Mouse (Mus musculus): ENCODE data around the gene Tmub1. TPM values are rescaled to one million over a fixed set of nuclear protein-coding genes. Genes with fewer than 3 reads are reported as not detected.
A peak's percentile ranks its signal among the peaks of the same experiment; 100 is the strongest.

Gene Tmub1
- polyA plus RNA-seq (2014; fragmentation: Nextera tagmentation; extraction: Ambion mirVana) = 23.8 and 25.7 TPM in 2 replicates

- Histone ChIP-seq H3K27me3 (ENCODE audit: control insufficient read depth, insufficient read depth, low read length) (no peaks in the 10 kb centered on the region), H3K4me2 (replicated peaks; ENCODE audit: low read depth, low read length) (peak within 1 kb of the TSS; percentile 67), H3K4me1 (ENCODE audit: control insufficient read depth, insufficient read depth, low read length) (peaks cover 20% of the 10 kb centered on the region), H3K9ac (ENCODE audit: low read depth, low read length) (peak within 1 kb of the TSS; percentile 62), H3K36me3 (ENCODE audit: control insufficient read depth, insufficient read depth, low read length) (peaks cover 9% of the 10 kb centered on the region; the same call in 1 of the 2 replicates), H3K9me3 (ENCODE audit: control insufficient read depth, low read length) (no peaks in the 10 kb centered on the region), H3K27ac (ENCODE audit: low read depth, low read length) (no peak within 1 kb of the TSS), H3K4me3 (ENCODE audit: low read length) (peak within 1 kb of the TSS; percentile 66)
- peak; percentile 61 for ATAC-seq (ENCODE audit: low FRiP score, low TSS enrichment)
- WGBS = 2% methylated on average over 34 of the region's 34 CpGs
Observed at GRCm38 (mm10) chr5:24447624-24448298, at the start of gene Tmub1. Gene Tmub1, minus strand, starts transcription at chr5:24447854.

GRCm38 (mm10) chr5:24496756-24497155, 49.1 kb upstream of the Tmub1 start:
- WGBS = 67% methylated on average over 6 of the region's 6 CpGs
- Histone ChIP-seq H3K4me1 (ENCODE audit: control insufficient read depth, insufficient read depth, low read length) (peaks cover 2% of the 10 kb centered on the region; the same call in 1 of the 2 replicates), H3K27ac (ENCODE audit: low read depth, low read length) (no peak overlapping the region), H3K36me3 (ENCODE audit: control insufficient read depth, insufficient read depth, low read length) (peaks cover 79% of the 10 kb centered on the region), H3K4me3 (ENCODE audit: low read length) (no peak overlapping the region), H3K27me3 (ENCODE audit: control insufficient read depth, insufficient read depth, low read length) (no peaks in the 10 kb centered on the region), H3K9me3 (ENCODE audit: control insufficient read depth, low read length) (no peaks in the 10 kb centered on the region), H3K4me2 (replicated peaks; ENCODE audit: low read depth, low read length) (no peak overlapping the region), H3K9ac (ENCODE audit: low read depth, low read length) (no peak overlapping the region)
- no peak for ATAC-seq (ENCODE audit: low FRiP score, low TSS enrichment)

- H3K27me3 ChIP-seq (ENCODE audit: control insufficient read depth, insufficient read depth, low read length) = no peaks in the 10 kb centered on the region
- no peak overlapping the region for H3K9ac ChIP-seq (ENCODE audit: low read depth, low read length)
- no peak overlapping the region for H3K4me3 ChIP-seq (ENCODE audit: low read length)
- peaks cover 78% of the 10 kb centered on the region for H3K36me3 ChIP-seq (ENCODE audit: control insufficient read depth, insufficient read depth, low read length)
- no peak overlapping the region for H3K27ac ChIP-seq (ENCODE audit: low read depth, low read length)
- peaks cover 2% of the 10 kb centered on the region; the same call in 1 of the 2 replicates for H3K4me1 ChIP-seq (ENCODE audit: control insufficient read depth, insufficient read depth, low read length)
- H3K4me2 ChIP-seq (replicated peaks; ENCODE audit: low read depth, low read length) = no peak overlapping the region
- WGBS = 92% methylated on average over 15 of the region's 15 CpGs
- no peak for ATAC-seq (ENCODE audit: low FRiP score, low TSS enrichment)
- H3K9me3 ChIP-seq (ENCODE audit: control insufficient read depth, low read length) = no peaks in the 10 kb centered on the region
Observed at GRCm38 (mm10) chr5:24495019-24495418, 47.4 kb upstream of the Tmub1 start.

- Histone ChIP-seq H3K4me3 (ENCODE audit: low read length) (no peak overlapping the region), H3K4me2 (replicated peaks; ENCODE audit: low read depth, low read length) (no peak overlapping the region), H3K36me3 (ENCODE audit: control insufficient read depth, insufficient read depth, low read length) (peaks cover 83% of the 10 kb centered on the region), H3K9me3 (ENCODE audit: control insufficient read depth, low read length) (no peaks in the 10 kb centered on the region), H3K27ac (ENCODE audit: low read depth, low read length) (no peak overlapping the region), H3K9ac (ENCODE audit: low read depth, low read length) (no peak overlapping the region), H3K4me1 (ENCODE audit: control insufficient read depth, insufficient read depth, low read length) (no peaks in the 10 kb centered on the region), H3K27me3 (ENCODE audit: control insufficient read depth, insufficient read depth, low read length) (no peaks in the 10 kb centered on the region)
- WGBS = 91% methylated on average over 16 of the region's 16 CpGs
- ATAC-seq (ENCODE audit: low FRiP score, low TSS enrichment) = no peak
Observed at GRCm38 (mm10) chr5:24492546-24493285, 45.1 kb upstream of the Tmub1 start.

- H3K27ac ChIP-seq (ENCODE audit: low read depth, low read length) = no peak overlapping the region
- no peaks in the 10 kb centered on the region for H3K9me3 ChIP-seq (ENCODE audit: control insufficient read depth, low read length)
- no peak overlapping the region for H3K4me2 ChIP-seq (replicated peaks; ENCODE audit: low read depth, low read length)
- no peak for ATAC-seq (ENCODE audit: low FRiP score, low TSS enrichment)
- no peaks in the 10 kb centered on the region for H3K27me3 ChIP-seq (ENCODE audit: control insufficient read depth, insufficient read depth, low read length)
- 42% methylated on average over 14 of the region's 14 CpGs for WGBS
- H3K4me1 ChIP-seq (ENCODE audit: control insufficient read depth, insufficient read depth, low read length) = no peaks in the 10 kb centered on the region
- no peak overlapping the region for H3K9ac ChIP-seq (ENCODE audit: low read depth, low read length)
- H3K36me3 ChIP-seq (ENCODE audit: control insufficient read depth, insufficient read depth, low read length) = peaks cover 86% of the 10 kb centered on the region
- no peak overlapping the region for H3K4me3 ChIP-seq (ENCODE audit: low read length)
Observed at GRCm38 (mm10) chr5:24490413-24490920, 42.8 kb upstream of the Tmub1 start.

- Histone ChIP-seq H3K9ac (ENCODE audit: low read depth, low read length) (no peak overlapping the region), H3K27me3 (ENCODE audit: control insufficient read depth, insufficient read depth, low read length) (no peaks in the 10 kb centered on the region), H3K36me3 (ENCODE audit: control insufficient read depth, insufficient read depth, low read length) (peaks cover 75% of the 10 kb centered on the region), H3K9me3 (ENCODE audit: control insufficient read depth, low read length) (no peaks in the 10 kb centered on the region), H3K4me1 (ENCODE audit: control insufficient read depth, insufficient read depth, low read length) (peaks cover 7% of the 10 kb centered on the region; the same call in 1 of the 2 replicates), H3K4me2 (replicated peaks; ENCODE audit: low read depth, low read length) (no peak overlapping the region), H3K27ac (ENCODE audit: low read depth, low read length) (no peak overlapping the region), H3K4me3 (ENCODE audit: low read length) (no peak overlapping the region)
- 90% methylated on average over 5 of the region's 5 CpGs for WGBS
- ATAC-seq (ENCODE audit: low FRiP score, low TSS enrichment) = no peak
Observed at GRCm38 (mm10) chr5:24486738-24487137, 39.1 kb upstream of the Tmub1 start.

GRCm38 (mm10) chr5:24486097-24486496, 38.4 kb upstream of the Tmub1 start:
- Histone ChIP-seq H3K27me3 (ENCODE audit: control insufficient read depth, insufficient read depth, low read length) (no peaks in the 10 kb centered on the region), H3K27ac (ENCODE audit: low read depth, low read length) (no peak overlapping the region), H3K4me2 (replicated peaks; ENCODE audit: low read depth, low read length) (no peak overlapping the region), H3K4me1 (ENCODE audit: control insufficient read depth, insufficient read depth, low read length) (peaks cover 7% of the 10 kb centered on the region; the same call in 1 of the 2 replicates), H3K4me3 (ENCODE audit: low read length) (no peak overlapping the region), H3K9me3 (ENCODE audit: control insufficient read depth, low read length) (no peaks in the 10 kb centered on the region), H3K9ac (ENCODE audit: low read depth, low read length) (no peak overlapping the region), H3K36me3 (ENCODE audit: control insufficient read depth, insufficient read depth, low read length) (peaks cover 74% of the 10 kb centered on the region)
- no peak for ATAC-seq (ENCODE audit: low FRiP score, low TSS enrichment)
- WGBS = 3% methylated on average over 8 of the region's 8 CpGs

- H3K4me2 ChIP-seq (replicated peaks; ENCODE audit: low read depth, low read length) = peak overlapping the region; percentile 31
- peak overlapping the region; percentile 17; the same call in 1 of the 2 replicates for H3K4me3 ChIP-seq (ENCODE audit: low read length)
- peaks cover 74% of the 10 kb centered on the region for H3K36me3 ChIP-seq (ENCODE audit: control insufficient read depth, insufficient read depth, low read length)
Observed at GRCm38 (mm10) chr5:24484963-24485362, 37.3 kb upstream of the Tmub1 start.

More at GRCm38 (mm10) chr5:24484963-24485362, 37.3 kb upstream of the Tmub1 start:
- Histone ChIP-seq H3K9ac (ENCODE audit: low read depth, low read length) (no peak overlapping the region; the same call in 1 of the 2 replicates), H3K9me3 (ENCODE audit: control insufficient read depth, low read length) (no peaks in the 10 kb centered on the region), H3K27me3 (ENCODE audit: control insufficient read depth, insufficient read depth, low read length) (no peaks in the 10 kb centered on the region), H3K4me1 (ENCODE audit: control insufficient read depth, insufficient read depth, low read length) (peaks cover 7% of the 10 kb centered on the region; the same call in 1 of the 2 replicates), H3K27ac (ENCODE audit: low read depth, low read length) (no peak overlapping the region)
- WGBS = 24% methylated on average over 22 of the region's 22 CpGs
- no peak for ATAC-seq (ENCODE audit: low FRiP score, low TSS enrichment)
